Mouse (Mus musculus): ENCODE measurements around the gene Sema3b. TPM values are rescaled to one million over a fixed set of nuclear protein-coding genes. Genes with fewer than 3 reads are reported as not detected.

The Sema3b gene
- polyA plus RNA-seq, 1 experiment from 2014 or later, result 5.1 TPM

- no peak overlapping the region for H3K27ac ChIP-seq
- H3K36me3 ChIP-seq, result no peaks in the 10 kb centered on the region
- no peak overlapping the region for H3K9ac ChIP-seq
- H3K4me3 ChIP-seq, result no peak overlapping the region
- peak overlapping the region; percentile 62 for H3K4me2 ChIP-seq (replicated peaks)
- ATAC-seq (ENCODE audit: low FRiP score), result no peak
- no peaks in the 10 kb centered on the region for H3K9me3 ChIP-seq (replicated peaks)
- 92% methylated on average over 13 of the region's 13 CpGs for WGBS
- H3K27me3 ChIP-seq, result no peaks in the 10 kb centered on the region
- peaks cover 22% of the 10 kb centered on the region for H3K4me1 ChIP-seq
Measured at GRCm38 (mm10) chr9:107643544-107644214, 34.6 kb upstream of the Sema3b start.

- H3K9me3 ChIP-seq (replicated peaks), result no peaks in the 10 kb centered on the region
- H3K4me1 ChIP-seq, result peaks cover 33% of the 10 kb centered on the region
- H3K4me3 ChIP-seq, result no peak overlapping the region
- H3K4me2 ChIP-seq (replicated peaks), result no peak overlapping the region
- no peaks in the 10 kb centered on the region for H3K27me3 ChIP-seq
- ATAC-seq (ENCODE audit: low FRiP score), result no peak
- no peak overlapping the region for H3K27ac ChIP-seq
- WGBS, result 41% methylated on average over 8 of the region's 8 CpGs
- no peak overlapping the region for H3K9ac ChIP-seq
- no peaks in the 10 kb centered on the region for H3K36me3 ChIP-seq
Measured at GRCm38 (mm10) chr9:107641666-107642065, 32.6 kb upstream of the Sema3b start.

GRCm38 (mm10) chr9:107640257-107640772 lies 31.3 kb upstream of the Sema3b start:
- ATAC-seq (ENCODE audit: low FRiP score), result no peak
- no peaks in the 10 kb centered on the region for H3K36me3 ChIP-seq
- no peaks in the 10 kb centered on the region for H3K27me3 ChIP-seq
- H3K9me3 ChIP-seq (replicated peaks), result no peaks in the 10 kb centered on the region
- 29% methylated on average over 8 of the region's 8 CpGs for WGBS
- H3K27ac ChIP-seq, result no peak overlapping the region
- no peak overlapping the region for H3K4me2 ChIP-seq (replicated peaks)
- no peak overlapping the region for H3K9ac ChIP-seq
- H3K4me3 ChIP-seq, result no peak overlapping the region
- peaks cover 40% of the 10 kb centered on the region for H3K4me1 ChIP-seq

GRCm38 (mm10) chr9:107637070-107637469 lies 28.0 kb upstream of the Sema3b start:
- peaks cover 55% of the 10 kb centered on the region for H3K4me1 ChIP-seq
- H3K4me2 ChIP-seq (replicated peaks), result peak overlapping the region; percentile 30
- no peaks in the 10 kb centered on the region for H3K27me3 ChIP-seq
- no peaks in the 10 kb centered on the region for H3K9me3 ChIP-seq (replicated peaks)
- peak overlapping the region; percentile 77 for H3K27ac ChIP-seq
- no peak overlapping the region for H3K4me3 ChIP-seq
- no peaks in the 10 kb centered on the region for H3K36me3 ChIP-seq
- H3K9ac ChIP-seq, result no peak overlapping the region
- ATAC-seq (ENCODE audit: low FRiP score), result peak; percentile 57
- WGBS, result 17% methylated on average over 7 of the region's 7 CpGs

- H3K9ac ChIP-seq, result peak within 1 kb of the TSS; percentile 87
- no peaks in the 10 kb centered on the region for H3K27me3 ChIP-seq
- H3K4me2 ChIP-seq (replicated peaks), result peak within 1 kb of the TSS; percentile 99
- peak within 1 kb of the TSS; percentile 63 for H3K4me3 ChIP-seq
- 3% methylated on average over 38 of the region's 38 CpGs for WGBS
- no peaks in the 10 kb centered on the region for H3K9me3 ChIP-seq (replicated peaks)
- peak within 1 kb of the TSS; percentile 97 for H3K27ac ChIP-seq
- no peaks in the 10 kb centered on the region for H3K36me3 ChIP-seq
- peaks cover 64% of the 10 kb centered on the region for H3K4me1 ChIP-seq
- ATAC-seq (ENCODE audit: low FRiP score), result peak; percentile 88
Measured at GRCm38 (mm10) chr9:107635279-107636028, 26.4 kb upstream of the Sema3b start, which contains the start of gene Gnai2. TSS of gene Gnai2 (minus strand) at chr9:107635367.

GRCm38 (mm10) chr9:107634406-107635278 lies 25.6 kb upstream of the Sema3b start:
- under 1% methylated on average over 34 of the region's 35 CpGs for WGBS
- peak overlapping the region; percentile 63 for H3K4me3 ChIP-seq
- peak overlapping the region; percentile 87 for H3K9ac ChIP-seq
- H3K36me3 ChIP-seq, result no peaks in the 10 kb centered on the region
- no peaks in the 10 kb centered on the region for H3K27me3 ChIP-seq
- H3K27ac ChIP-seq, result peak overlapping the region; percentile 97
- ATAC-seq (ENCODE audit: low FRiP score), result no peak
- peaks cover 69% of the 10 kb centered on the region for H3K4me1 ChIP-seq
- peak overlapping the region; percentile 99 for H3K4me2 ChIP-seq (replicated peaks)
- no peaks in the 10 kb centered on the region for H3K9me3 ChIP-seq (replicated peaks)

GRCm38 (mm10) chr9:107633661-107634405 lies 24.8 kb upstream of the Sema3b start:
- H3K9me3 ChIP-seq (replicated peaks), result no peaks in the 10 kb centered on the region
- under 1% methylated on average over 15 of the region's 15 CpGs for WGBS
- H3K4me2 ChIP-seq (replicated peaks), result peak overlapping the region; percentile 99
- 0 out of 2 replicates have a peak, but pooled peaks cover 3% of the 10 kb centered on the region for H3K36me3 ChIP-seq
- peak overlapping the region; percentile 63 for H3K4me3 ChIP-seq
- H3K4me1 ChIP-seq, result peaks cover 78% of the 10 kb centered on the region
- H3K9ac ChIP-seq, result peak overlapping the region; percentile 87
- peak overlapping the region; percentile 97 for H3K27ac ChIP-seq
- H3K27me3 ChIP-seq, result no peaks in the 10 kb centered on the region
- ATAC-seq (ENCODE audit: low FRiP score), result no peak

- no peaks in the 10 kb centered on the region for H3K9me3 ChIP-seq (replicated peaks)
- H3K4me2 ChIP-seq (replicated peaks), result peak overlapping the region; percentile 99
- 0 out of 2 replicates have a peak, but pooled peaks cover 3% of the 10 kb centered on the region for H3K36me3 ChIP-seq
- peaks cover 84% of the 10 kb centered on the region for H3K4me1 ChIP-seq
- no peak for ATAC-seq (ENCODE audit: low FRiP score)
- H3K27ac ChIP-seq, result peak overlapping the region; percentile 97
- WGBS, result 1% methylated on average over 33 of the region's 33 CpGs
- peak overlapping the region; percentile 87 for H3K9ac ChIP-seq
- no peaks in the 10 kb centered on the region for H3K27me3 ChIP-seq
- H3K4me3 ChIP-seq, result peak overlapping the region; percentile 63
Measured at GRCm38 (mm10) chr9:107633091-107633660, 24.1 kb upstream of the Sema3b start.

GRCm38 (mm10) chr9:107632478-107632877 lies 23.4 kb upstream of the Sema3b start:
- ATAC-seq (ENCODE audit: low FRiP score), result no peak
- peak overlapping the region; percentile 63 for H3K4me3 ChIP-seq
- peaks cover 89% of the 10 kb centered on the region for H3K4me1 ChIP-seq
- peak overlapping the region; percentile 97 for H3K27ac ChIP-seq
- no peaks in the 10 kb centered on the region for H3K27me3 ChIP-seq
- H3K9me3 ChIP-seq (replicated peaks), result no peaks in the 10 kb centered on the region
- 0 out of 2 replicates have a peak, but pooled peaks cover 3% of the 10 kb centered on the region for H3K36me3 ChIP-seq
- H3K4me2 ChIP-seq (replicated peaks), result peak overlapping the region; percentile 99
- H3K9ac ChIP-seq, result peak overlapping the region; percentile 87
- WGBS, result 21% methylated on average over 6 of the region's 6 CpGs

- Histone ChIP-seq H3K4me3 (peak overlapping the region; percentile 63), H3K4me1 (peaks cover 89% of the 10 kb centered on the region), H3K9ac (peak overlapping the region; percentile 87), H3K4me2 (replicated peaks) (peak overlapping the region; percentile 99), H3K36me3 (0 out of 2 replicates have a peak, but pooled peaks cover 3% of the 10 kb centered on the region), H3K27me3 (no peaks in the 10 kb centered on the region), H3K27ac (peak overlapping the region; percentile 97), H3K9me3 (replicated peaks) (no peaks in the 10 kb centered on the region)
- 64% methylated on average over 8 of the region's 8 CpGs for WGBS
- no peak for ATAC-seq (ENCODE audit: low FRiP score)
Measured at GRCm38 (mm10) chr9:107631861-107632260, 22.8 kb upstream of the Sema3b start.

GRCm38 (mm10) chr9:107631311-107631826 lies 22.3 kb upstream of the Sema3b start:
- WGBS, result 32% methylated on average over 9 of the region's 9 CpGs
- 0 out of 2 replicates have a peak, but pooled peaks cover 3% of the 10 kb centered on the region for H3K36me3 ChIP-seq
- peak overlapping the region; percentile 99 for H3K4me2 ChIP-seq (replicated peaks)
- no peak for ATAC-seq (ENCODE audit: low FRiP score)
- H3K4me3 ChIP-seq, result peak overlapping the region; percentile 63
- H3K9ac ChIP-seq, result peak overlapping the region; percentile 87
- H3K9me3 ChIP-seq (replicated peaks), result no peaks in the 10 kb centered on the region
- H3K4me1 ChIP-seq, result peaks cover 91% of the 10 kb centered on the region
- peak overlapping the region; percentile 97 for H3K27ac ChIP-seq
- H3K27me3 ChIP-seq, result no peaks in the 10 kb centered on the region

Measured in hindbrain, embryonic 12.5 days (tissue).